Mouse (Mus musculus) lung, embryonic 16.5 days (tissue): ENCODE results near the gene Rbms1. TPM values are rescaled to one million over a fixed set of nuclear protein-coding genes. Genes with fewer than 3 reads are reported as not detected.
A peak's percentile ranks its signal among the peaks of the same experiment; 100 is the strongest.

Source experiments
- ATAC-seq: fragments of 200-750 bp; cut with Nextera tagmentation; 2 replicates; pipeline ENCODE4 v1.8.0; 2017; ENCODE audit warnings: low read depth, mild to moderate bottlenecking, moderate library complexity
- H3K27ac ChIP-seq: fragments of 300-500 bp; sonication (generic); 2 replicates; pipeline ENCODE4 v1.5.1; 2014; ENCODE audit warnings: mild to moderate bottlenecking, control low read depth, low read length
- H3K27me3 ChIP-seq: fragments of 300-500 bp; sonication (generic); 2 replicates; pipeline ENCODE4 v1.6.1; 2014; ENCODE audit warnings: low read depth, low read length, mixed read lengths; ENCODE audit not compliant: control insufficient read depth, insufficient read depth
- H3K36me3 ChIP-seq: fragments of 300-500 bp; sonication (generic); 2 replicates; pipeline ENCODE4 v1.6.1; 2014; ENCODE audit warnings: low read length; ENCODE audit not compliant: control insufficient read depth, insufficient read depth
- H3K4me1 ChIP-seq: fragments of 300-500 bp; sonication (generic); replicated peaks from 2 replicates; pipeline ENCODE4 v1.6.1; 2014; ENCODE audit warnings: low read length, mixed read lengths; ENCODE audit not compliant: control insufficient read depth, insufficient read depth
- H3K4me2 ChIP-seq: fragments of 300-500 bp; sonication (generic); 2 replicates; pipeline ENCODE4 v1.6.1; 2014; ENCODE audit warnings: low read depth, low read length, control low read depth
- H3K4me3 ChIP-seq: fragments of 300-500 bp; sonication (generic); 2 replicates; pipeline ENCODE4 v1.5.1; 2014; ENCODE audit warnings: mild to moderate bottlenecking, low read length, control low read depth
- H3K9ac ChIP-seq: fragments of 300-500 bp; sonication (generic); 2 replicates; pipeline ENCODE4 v1.6.1; 2014; ENCODE audit warnings: low read length, control low read depth
- H3K9me3 ChIP-seq: fragments of 300-500 bp; sonication (generic); 2 replicates; pipeline ENCODE4 v1.6.1; 2016; ENCODE audit warnings: low read length; ENCODE audit not compliant: control insufficient read depth
- WGBS: fragments of 180-500 bp; shearing (Covaris S2); extraction: QIAGEN DNeasy Blood & Tissue Kit; methylation state at CpG from one replicate; pipeline ENCODE4 v1.1.7; 2014; 5-methylcytosine and 5-hydroxymethylcytosine counted together
- polyA plus RNA-seq: library from polyadenylated mRNA; unstranded; fragments of >200 nt; fragmentation: Nextera tagmentation; extraction: Ambion mirVana; gene quantifications from 2 replicates; pipeline ENCODE4 v1.2.1, GENCODE M21; 2015

Gene Rbms1
- polyA plus RNA-seq, 1 experiment from 2014 or later = 129 TPM

GRCm38 (mm10) chr2:60724660-60725059, 238.3 kb downstream of the Rbms1 start:
- no peak overlapping the region for H3K4me2 ChIP-seq
- H3K9me3 ChIP-seq = no peaks in the 10 kb centered on the region
- H3K27ac ChIP-seq = no peak overlapping the region
- no peaks in the 10 kb centered on the region for H3K36me3 ChIP-seq
- H3K9ac ChIP-seq = no peak overlapping the region
- no peak for ATAC-seq
- WGBS = 72% methylated on average over 2 of the region's 2 CpGs
- peaks cover 15% of the 10 kb centered on the region for H3K4me1 ChIP-seq
- H3K27me3 ChIP-seq = no peaks in the 10 kb centered on the region
- H3K4me3 ChIP-seq = no peak overlapping the region

- H3K4me1 ChIP-seq = peaks cover 7% of the 10 kb centered on the region; the same call in 1 of the 2 replicates
- H3K4me3 ChIP-seq = no peak overlapping the region
- H3K36me3 ChIP-seq = no peaks in the 10 kb centered on the region
- no peak overlapping the region for H3K27ac ChIP-seq
- no peaks in the 10 kb centered on the region for H3K9me3 ChIP-seq
- WGBS = 85% methylated on average over 3 of the region's 3 CpGs
- no peak overlapping the region for H3K9ac ChIP-seq
- H3K4me2 ChIP-seq = no peak overlapping the region
- ATAC-seq = no peak
- H3K27me3 ChIP-seq = no peaks in the 10 kb centered on the region
These were observed 240.0 kb downstream of the Rbms1 start for GRCm38 (mm10) chr2:60722967-60723366.

GRCm38 (mm10) chr2:60722514-60722913, 240.5 kb downstream of the Rbms1 start, which contains the start of gene Itgb6:
Gene Itgb6, minus strand, starts transcription at chr2:60722643.
- ATAC-seq = peak; percentile 27; the same call in 1 of the 2 replicates
- Histone ChIP-seq H3K9me3 (no peaks in the 10 kb centered on the region), H3K36me3 (no peaks in the 10 kb centered on the region), H3K9ac (no peak within 1 kb of the TSS), H3K27ac (no peak within 1 kb of the TSS), H3K27me3 (no peaks in the 10 kb centered on the region), H3K4me3 (no peak within 1 kb of the TSS), H3K4me2 (no peak within 1 kb of the TSS), H3K4me1 (peaks cover 11% of the 10 kb centered on the region; the same call in 1 of the 2 replicates)
- WGBS = 55% methylated on average over 14 of the region's 14 CpGs

GRCm38 (mm10) chr2:60720906-60721305, 242.1 kb downstream of the Rbms1 start:
- H3K27ac ChIP-seq = peak overlapping the region; percentile 64
- ATAC-seq = no peak

GRCm38 (mm10) chr2:60720205-60720604, 242.8 kb downstream of the Rbms1 start:
- Histone ChIP-seq H3K9me3 (no peaks in the 10 kb centered on the region), H3K4me3 (no peak overlapping the region), H3K9ac (no peak overlapping the region), H3K27me3 (no peaks in the 10 kb centered on the region), H3K4me2 (no peak overlapping the region), H3K36me3 (no peaks in the 10 kb centered on the region), H3K4me1 (peaks cover 12% of the 10 kb centered on the region; the same call in 1 of the 2 replicates), H3K27ac (peak overlapping the region; percentile 64)
- WGBS = 48% methylated on average over 8 of the region's 8 CpGs
- ATAC-seq = peak; percentile 53; the same call in 1 of the 2 replicates

More at GRCm38 (mm10) chr2:60720906-60721305, 242.1 kb downstream of the Rbms1 start:
- H3K4me2 ChIP-seq = no peak overlapping the region
- H3K4me3 ChIP-seq = no peak overlapping the region
- H3K9ac ChIP-seq = no peak overlapping the region
- H3K9me3 ChIP-seq = no peaks in the 10 kb centered on the region
- H3K4me1 ChIP-seq = peaks cover 11% of the 10 kb centered on the region; the same call in 1 of the 2 replicates
- H3K36me3 ChIP-seq = no peaks in the 10 kb centered on the region
- no peaks in the 10 kb centered on the region for H3K27me3 ChIP-seq
- WGBS = 16% methylated on average over 5 of the region's 5 CpGs

GRCm38 (mm10) chr2:60717348-60717747, 245.6 kb downstream of the Rbms1 start:
- WGBS = 60% methylated on average over 13 of the region's 13 CpGs
- peak overlapping the region; percentile 17; the same call in 1 of the 2 replicates for H3K9ac ChIP-seq
- H3K9me3 ChIP-seq = no peaks in the 10 kb centered on the region
- H3K36me3 ChIP-seq = no peaks in the 10 kb centered on the region
- H3K27ac ChIP-seq = no peak overlapping the region
- peak; percentile 69 for ATAC-seq
- H3K4me3 ChIP-seq = 0 out of 2 replicates have a peak overlapping the region, but pooled peaks have one; percentile 17
- no peaks in the 10 kb centered on the region for H3K27me3 ChIP-seq
- H3K4me2 ChIP-seq = peak overlapping the region; percentile 44
- H3K4me1 ChIP-seq = peaks cover 27% of the 10 kb centered on the region

- Histone ChIP-seq H3K27me3 (no peaks in the 10 kb centered on the region), H3K4me1 (peaks cover 27% of the 10 kb centered on the region), H3K27ac (no peak overlapping the region), H3K4me3 (no peak overlapping the region), H3K9ac (no peak overlapping the region), H3K36me3 (no peaks in the 10 kb centered on the region), H3K4me2 (no peak overlapping the region), H3K9me3 (no peaks in the 10 kb centered on the region)
- ATAC-seq = no peak
These were observed 246.4 kb downstream of the Rbms1 start for GRCm38 (mm10) chr2:60716549-60716948.

- no peak for ATAC-seq
- Histone ChIP-seq H3K27me3 (no peaks in the 10 kb centered on the region), H3K27ac (no peak overlapping the region), H3K9me3 (no peaks in the 10 kb centered on the region), H3K4me2 (no peak overlapping the region), H3K4me3 (no peak overlapping the region), H3K4me1 (peaks cover 26% of the 10 kb centered on the region), H3K9ac (no peak overlapping the region), H3K36me3 (no peaks in the 10 kb centered on the region)
- WGBS = 73% methylated on average over 13 of the region's 13 CpGs
These were observed 247.2 kb downstream of the Rbms1 start for GRCm38 (mm10) chr2:60715771-60716170.

- peaks cover 23% of the 10 kb centered on the region for H3K4me1 ChIP-seq
These were observed 248.0 kb downstream of the Rbms1 start for GRCm38 (mm10) chr2:60714971-60715502.

More at GRCm38 (mm10) chr2:60714971-60715502, 248.0 kb downstream of the Rbms1 start:
- WGBS = 55% methylated on average over 8 of the region's 8 CpGs
- Histone ChIP-seq H3K9ac (no peak overlapping the region), H3K4me2 (no peak overlapping the region), H3K27ac (no peak overlapping the region), H3K36me3 (no peaks in the 10 kb centered on the region), H3K9me3 (no peaks in the 10 kb centered on the region), H3K4me3 (no peak overlapping the region), H3K27me3 (no peaks in the 10 kb centered on the region)
- ATAC-seq = no peak
